Mouse (Mus musculus) kidney, embryonic 15.5 days (tissue): Measurements from ENCODE around the gene Gjd3. TPM values are rescaled to one million over a fixed set of nuclear protein-coding genes. Genes with fewer than 3 reads are reported as not detected.
A peak's percentile ranks its signal among the peaks of the same experiment; 100 is the strongest.

Experiments
- ATAC-seq: fragments of 200-750 bp; cut with Nextera tagmentation; replicated peaks from 2 replicates; pipeline ENCODE4 v1.8.0; 2017; ENCODE audit warnings: moderate TSS enrichment; ENCODE audit not compliant: low FRiP score
- H3K27ac ChIP-seq: fragments of 300-500 bp; sonication (generic); 2 replicates; pipeline ENCODE4 v1.5.1; 2015; ENCODE audit warnings: mild to moderate bottlenecking, inconsistent platforms
- H3K27me3 ChIP-seq: fragments of 300-500 bp; sonication (generic); 2 replicates; pipeline ENCODE4 v1.6.1; 2015; ENCODE audit warnings: inconsistent platforms
- H3K36me3 ChIP-seq: fragments of 300-500 bp; sonication (generic); 2 replicates; pipeline ENCODE4 v1.6.1; 2015; ENCODE audit warnings: inconsistent platforms
- H3K4me1 ChIP-seq: fragments of 300-500 bp; sonication (generic); 2 replicates; pipeline ENCODE4 v1.6.1; 2015; ENCODE audit warnings: inconsistent platforms
- H3K4me2 ChIP-seq: fragments of 300-500 bp; sonication (generic); 2 replicates; pipeline ENCODE4 v1.6.1; 2015; ENCODE audit warnings: moderate library complexity, mild to moderate bottlenecking, inconsistent platforms
- H3K4me3 ChIP-seq: fragments of 300-500 bp; sonication (generic); replicated peaks from 2 replicates; pipeline ENCODE4 v1.5.1; 2015; ENCODE audit warnings: mild to moderate bottlenecking, inconsistent platforms
- H3K9ac ChIP-seq: fragments of 300-500 bp; sonication (generic); 2 replicates; pipeline ENCODE4 v1.6.1; 2015; ENCODE audit warnings: mild to moderate bottlenecking, inconsistent platforms
- H3K9me3 ChIP-seq: fragments of 300-500 bp; sonication (generic); replicated peaks from 2 replicates; pipeline ENCODE4 v1.6.1; 2016; ENCODE audit warnings: inconsistent platforms
- WGBS: fragments of 180-500 bp; shearing (Covaris S2); methylation state at CpG from one replicate; pipeline ENCODE4 v1.1.7; 2015; ENCODE audit warnings: mixed read lengths; 5-methylcytosine and 5-hydroxymethylcytosine counted together
- polyA plus RNA-seq: library from polyadenylated mRNA; unstranded; fragments of >200 nt; fragmentation: Nextera tagmentation; extraction: Ambion mirVana; gene quantifications from 2 replicates; pipeline ENCODE4 v1.2.1, GENCODE M21; 2015

Gene Gjd3
- polyA plus RNA-seq, 1 experiment from 2014 or later, result 0.51 TPM

- H3K36me3 ChIP-seq, result no peaks in the 10 kb centered on the region
- no peak for ATAC-seq
- peak overlapping the region; percentile 53 for H3K9ac ChIP-seq
- H3K4me2 ChIP-seq, result peak overlapping the region; percentile 86
- peak overlapping the region; percentile 75 for H3K4me3 ChIP-seq
- H3K4me1 ChIP-seq, result peaks cover 94% of the 10 kb centered on the region
- WGBS, result 1% methylated on average over 12 of the region's 12 CpGs
- H3K27ac ChIP-seq, result peak overlapping the region; percentile 98
- H3K9me3 ChIP-seq, result no peaks in the 10 kb centered on the region
- no peaks in the 10 kb centered on the region for H3K27me3 ChIP-seq
Measured at GRCm38 (mm10) chr11:98941341-98941825, 41.4 kb downstream of the Gjd3 start.

DNA sequence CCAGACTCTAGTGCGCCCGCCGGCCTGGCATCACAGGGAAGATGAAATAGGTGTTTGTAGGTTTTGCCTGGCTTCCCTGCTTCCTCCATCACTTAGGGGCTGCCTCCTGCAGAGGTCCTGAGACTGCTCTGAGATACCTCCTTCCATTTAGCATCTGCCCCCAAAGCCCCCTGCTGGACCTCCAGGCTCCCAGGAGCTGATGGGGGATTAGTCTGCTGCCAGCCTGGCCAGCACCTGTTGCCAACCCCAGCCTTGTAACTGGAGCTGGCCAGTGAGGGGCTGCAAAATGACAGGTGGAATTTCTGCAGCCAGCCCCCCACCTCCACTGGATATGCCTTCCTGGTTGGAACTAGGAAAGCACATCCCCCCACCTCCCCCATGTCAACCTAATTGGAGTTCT lies 42.0 kb downstream of the Gjd3 start:
- H3K36me3 ChIP-seq, result no peaks in the 10 kb centered on the region
- no peak for ATAC-seq
- H3K4me1 ChIP-seq, result peaks cover 95% of the 10 kb centered on the region
- peak overlapping the region; percentile 75 for H3K4me3 ChIP-seq
- H3K27ac ChIP-seq, result peak overlapping the region; percentile 98
- H3K27me3 ChIP-seq, result no peaks in the 10 kb centered on the region
- no peaks in the 10 kb centered on the region for H3K9me3 ChIP-seq
- WGBS, result 29% methylated on average over 3 of the region's 3 CpGs
- H3K4me2 ChIP-seq, result peak overlapping the region; percentile 86
- H3K9ac ChIP-seq, result peak overlapping the region; percentile 53

DNA sequence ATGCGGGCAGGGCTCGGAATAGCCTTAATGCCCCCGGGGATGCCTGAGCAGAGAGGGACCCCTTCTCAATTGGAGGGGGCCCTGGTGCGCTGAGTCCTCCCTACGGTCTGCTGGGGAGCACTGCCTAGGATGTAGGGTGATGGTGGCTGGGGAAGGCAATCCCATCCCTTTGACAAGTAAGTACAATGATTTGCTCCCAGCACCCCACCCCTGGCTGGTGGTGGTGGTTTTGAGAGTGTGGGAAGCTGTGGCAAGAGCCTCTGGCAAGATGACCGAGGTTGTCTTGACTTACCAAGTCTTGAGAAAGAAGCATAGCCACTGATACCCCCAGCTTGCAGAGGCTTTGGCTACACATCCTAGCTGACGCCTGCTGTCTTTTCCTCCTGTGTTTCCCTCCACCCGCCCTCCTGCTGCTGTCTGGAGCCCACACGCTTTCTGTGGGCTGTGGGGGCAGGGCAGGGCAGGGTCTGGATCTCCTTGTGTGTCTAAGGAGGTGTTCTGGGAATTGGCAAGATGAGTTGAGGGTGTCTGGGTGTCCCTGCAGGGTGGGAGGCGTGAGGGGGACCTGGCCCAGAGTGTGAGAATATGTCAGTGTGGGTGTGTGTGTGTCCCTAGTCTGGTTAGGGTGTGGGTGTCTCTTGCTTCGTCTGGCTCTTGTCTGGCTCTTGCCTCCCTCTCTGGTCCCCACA lies 42.7 kb downstream of the Gjd3 start:
- peak overlapping the region; percentile 75; the same call in 1 of the 2 replicates for H3K9ac ChIP-seq
- H3K27ac ChIP-seq, result peak overlapping the region; percentile 98
- H3K9me3 ChIP-seq, result no peaks in the 10 kb centered on the region
- no peaks in the 10 kb centered on the region for H3K36me3 ChIP-seq
- no peak for ATAC-seq
- H3K4me1 ChIP-seq, result peaks cover 94% of the 10 kb centered on the region
- peak overlapping the region; percentile 86 for H3K4me2 ChIP-seq
- 45% methylated on average over 11 of the region's 11 CpGs for WGBS
- peak overlapping the region; percentile 75 for H3K4me3 ChIP-seq
- H3K27me3 ChIP-seq, result no peaks in the 10 kb centered on the region

DNA sequence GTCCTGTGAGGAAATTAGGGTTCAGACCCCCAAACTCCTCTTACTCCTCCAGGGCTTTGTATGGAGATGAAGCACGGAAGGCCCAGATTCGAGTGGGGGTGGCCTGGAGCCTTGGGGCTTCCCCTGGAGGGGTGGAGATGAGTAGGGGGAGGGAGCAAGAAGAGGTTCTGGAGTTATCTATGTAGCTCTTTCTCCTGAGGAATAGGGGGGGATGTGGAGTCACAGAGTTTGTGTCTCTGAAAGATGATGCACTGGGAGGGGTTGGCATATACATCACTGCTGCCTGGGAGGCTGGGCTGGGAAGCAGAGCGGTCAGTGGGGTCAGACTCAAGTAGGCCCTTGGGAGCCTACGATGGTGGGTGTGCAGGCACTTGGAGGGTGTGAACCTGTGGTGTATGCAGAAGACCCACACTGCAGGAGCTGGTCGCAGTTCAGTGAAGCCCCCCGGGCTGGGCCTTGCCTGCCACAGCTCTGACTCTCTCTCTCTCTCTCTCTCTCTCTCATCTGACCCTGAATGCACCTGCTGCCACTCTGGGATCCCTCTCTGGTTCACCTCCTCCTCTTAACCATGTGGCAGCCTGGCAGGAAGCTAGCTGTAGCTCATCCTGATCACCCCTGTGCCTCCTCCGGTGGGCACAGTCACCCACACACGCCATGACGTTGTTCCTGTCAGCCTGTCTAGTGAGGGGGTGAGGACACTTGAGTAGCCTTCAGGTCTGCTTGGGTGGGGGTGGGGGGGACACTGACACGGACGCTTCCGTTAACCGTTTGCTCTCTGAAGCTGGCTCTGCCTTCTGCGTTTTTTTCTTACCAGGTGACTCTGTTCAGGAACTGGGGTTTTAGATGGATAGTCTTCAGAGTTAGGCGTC lies 43.5 kb downstream of the Gjd3 start:
- Histone ChIP-seq H3K4me1 (peaks cover 93% of the 10 kb centered on the region), H3K36me3 (no peaks in the 10 kb centered on the region), H3K9ac (peak overlapping the region; percentile 75), H3K9me3 (no peaks in the 10 kb centered on the region), H3K4me3 (peak overlapping the region; percentile 75), H3K4me2 (peak overlapping the region; percentile 86), H3K27me3 (no peaks in the 10 kb centered on the region), H3K27ac (peak overlapping the region; percentile 98)
- WGBS, result 23% methylated on average over 15 of the region's 15 CpGs
- no peak for ATAC-seq

GRCm38 (mm10) chr11:98938701-98939083 lies 44.1 kb downstream of the Gjd3 start:
- peaks cover 91% of the 10 kb centered on the region for H3K4me1 ChIP-seq
- WGBS, result 37% methylated on average over 7 of the region's 7 CpGs
- H3K27ac ChIP-seq, result peak overlapping the region; percentile 96
- peak overlapping the region; percentile 75 for H3K9ac ChIP-seq
- peak overlapping the region; percentile 86 for H3K4me2 ChIP-seq
- peak overlapping the region; percentile 75 for H3K4me3 ChIP-seq
- no peaks in the 10 kb centered on the region for H3K9me3 ChIP-seq
- ATAC-seq, result no peak
- no peaks in the 10 kb centered on the region for H3K27me3 ChIP-seq
- no peaks in the 10 kb centered on the region for H3K36me3 ChIP-seq

DNA sequence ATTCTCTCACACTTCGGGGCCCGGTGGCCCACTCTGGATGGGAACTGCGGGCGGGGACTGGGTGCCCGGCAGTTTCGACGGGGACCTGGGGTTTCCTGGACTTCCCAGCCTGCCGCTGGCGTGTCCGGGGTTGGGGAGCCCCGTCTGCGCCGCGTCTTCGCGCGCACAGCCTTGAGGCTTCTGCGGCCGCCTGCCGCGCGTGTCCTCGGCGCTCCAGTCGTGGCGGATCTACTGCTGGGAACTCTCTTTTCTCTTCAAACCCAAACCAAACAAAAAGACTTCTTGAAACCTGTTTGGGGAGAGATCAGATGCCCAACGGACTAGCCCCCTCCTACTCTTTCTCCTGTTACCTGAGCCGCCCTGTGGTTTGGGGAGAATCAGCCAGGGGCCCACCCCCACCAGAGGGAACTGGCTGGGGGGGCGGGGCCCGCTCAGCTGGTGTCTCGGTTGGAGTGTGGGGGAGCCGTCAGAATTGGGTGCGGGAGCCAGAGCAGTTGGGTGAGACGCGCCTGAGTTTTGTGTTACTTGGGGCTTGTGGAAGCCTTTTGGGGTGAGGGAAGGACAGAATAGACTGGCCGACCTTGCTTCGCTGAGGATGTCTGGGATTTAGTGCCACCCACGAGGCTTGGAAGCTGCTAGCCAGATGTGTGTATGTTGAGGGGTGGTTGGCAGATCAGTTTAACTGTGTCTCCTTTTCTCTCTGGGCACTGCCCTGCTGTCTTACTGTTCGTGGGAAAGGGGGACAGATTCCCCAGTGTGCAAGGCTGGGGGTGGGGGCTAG lies 44.7 kb downstream of the Gjd3 start:
- Histone ChIP-seq H3K27me3 (no peaks in the 10 kb centered on the region), H3K9me3 (no peaks in the 10 kb centered on the region), H3K4me3 (peak overlapping the region; percentile 75), H3K4me1 (peaks cover 91% of the 10 kb centered on the region), H3K9ac (peak overlapping the region; percentile 75), H3K27ac (peak overlapping the region; percentile 96), H3K4me2 (peak overlapping the region; percentile 86), H3K36me3 (no peaks in the 10 kb centered on the region)
- WGBS, result under 1% methylated on average over 39 of the region's 39 CpGs
- ATAC-seq, result peak; percentile 1; the same call in 1 of the 2 replicates

DNA sequence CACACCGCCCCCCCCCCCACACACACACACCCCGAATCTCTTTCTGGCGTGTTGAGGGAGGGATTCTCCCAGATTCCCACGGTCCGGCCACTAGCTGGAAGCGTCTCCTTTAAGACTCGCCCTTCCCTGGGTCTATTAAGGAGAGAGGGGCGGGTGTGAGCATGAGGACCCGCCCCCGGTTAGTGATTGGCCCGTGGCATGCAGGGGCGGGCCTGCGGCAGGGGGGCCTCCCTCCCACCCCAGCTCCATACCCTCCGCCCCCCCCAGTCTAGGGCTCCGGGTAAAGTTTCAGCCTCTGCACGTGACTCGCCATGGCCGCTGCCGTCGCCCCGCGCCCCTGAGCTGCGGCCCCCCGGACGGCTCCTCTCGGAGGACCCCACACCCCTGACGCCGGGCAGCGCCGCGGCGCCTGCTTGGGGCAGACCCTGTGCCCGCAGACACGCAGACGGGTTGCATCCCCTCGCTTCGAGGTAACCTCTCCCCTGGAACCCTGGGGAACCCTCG lies 45.4 kb downstream of the Gjd3 start:
- Histone ChIP-seq H3K4me2 (peak overlapping the region; percentile 86), H3K4me1 (peaks cover 91% of the 10 kb centered on the region), H3K36me3 (no peaks in the 10 kb centered on the region), H3K27ac (peak overlapping the region; percentile 96), H3K9ac (peak overlapping the region; percentile 75), H3K27me3 (no peaks in the 10 kb centered on the region), H3K4me3 (peak overlapping the region; percentile 75), H3K9me3 (no peaks in the 10 kb centered on the region)
- 1% methylated on average over 38 of the region's 38 CpGs for WGBS
- peak; percentile 87 for ATAC-seq

DNA sequence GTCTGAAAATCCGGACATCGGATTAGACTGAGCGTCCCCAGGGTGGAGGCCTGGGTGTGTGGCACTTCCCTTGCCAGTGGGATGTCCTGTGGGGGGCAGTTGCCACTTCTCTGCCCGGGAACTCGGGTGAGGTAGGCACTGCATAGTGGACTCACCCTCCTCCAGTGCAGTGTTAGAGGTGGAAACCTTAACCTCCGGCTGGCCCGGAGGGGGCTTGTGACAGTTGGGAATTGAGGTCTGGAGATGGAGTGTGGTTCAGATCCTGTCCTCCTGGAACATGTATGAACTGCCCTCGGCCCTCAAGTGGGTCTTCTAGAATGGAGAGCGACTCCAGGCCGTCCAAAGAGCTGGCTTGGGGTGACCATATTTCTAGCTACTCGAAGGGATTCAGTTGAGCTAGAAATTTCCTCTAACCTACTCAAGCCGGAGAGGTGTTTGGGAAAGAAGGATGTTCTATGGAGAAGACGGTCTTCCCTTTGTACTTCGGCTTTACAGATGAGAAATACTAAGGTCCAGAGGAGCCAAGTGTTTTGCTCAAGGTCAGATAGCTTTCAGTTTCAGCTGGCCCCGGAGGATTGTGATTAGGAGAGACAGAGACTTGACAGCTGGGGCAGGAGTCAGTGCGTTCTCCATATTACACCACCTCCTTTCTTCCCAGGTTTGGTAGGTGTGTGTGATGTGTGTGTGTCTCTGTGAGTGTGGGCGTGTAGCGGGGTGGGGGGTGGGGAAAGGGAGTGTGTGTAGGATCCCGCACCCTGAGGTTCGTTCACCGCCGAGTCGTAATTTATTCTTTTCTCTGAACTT lies 46.0 kb downstream of the Gjd3 start:
- Histone ChIP-seq H3K27me3 (no peaks in the 10 kb centered on the region), H3K9me3 (no peaks in the 10 kb centered on the region), H3K4me2 (peak overlapping the region; percentile 86), H3K9ac (peak overlapping the region; percentile 50), H3K4me1 (peaks cover 91% of the 10 kb centered on the region), H3K27ac (peak overlapping the region; percentile 96), H3K36me3 (no peaks in the 10 kb centered on the region), H3K4me3 (peak overlapping the region; percentile 75)
- ATAC-seq, result 0 out of 2 replicates have a peak, but pooled peaks have one; percentile 13
- 2% methylated on average over 23 of the region's 23 CpGs for WGBS

DNA sequence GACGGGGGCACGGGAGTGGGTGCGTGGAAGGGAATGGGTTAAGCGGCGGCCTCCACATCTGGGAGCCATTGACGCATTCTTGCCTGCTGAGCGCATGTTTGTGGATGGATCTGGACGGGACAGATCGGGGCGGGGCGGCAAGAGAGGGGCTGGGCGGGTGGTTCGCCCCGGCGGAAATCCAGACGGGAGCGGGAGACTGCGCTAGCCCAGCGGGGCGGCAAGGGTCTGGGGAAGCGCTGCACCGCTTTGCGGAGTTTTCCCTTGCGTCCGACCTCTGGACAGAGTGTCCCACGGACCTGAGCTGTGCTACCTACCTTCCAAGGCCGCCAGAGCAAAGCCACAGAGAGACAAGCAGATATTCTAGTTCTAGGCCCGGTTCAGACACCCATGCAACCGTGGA lies 46.6 kb downstream of the Gjd3 start:
- H3K4me3 ChIP-seq, result peak overlapping the region; percentile 75
- peak overlapping the region; percentile 96 for H3K27ac ChIP-seq
- peaks cover 91% of the 10 kb centered on the region for H3K4me1 ChIP-seq
- peak overlapping the region; percentile 50 for H3K9ac ChIP-seq
- 1% methylated on average over 29 of the region's 29 CpGs for WGBS
- H3K27me3 ChIP-seq, result no peaks in the 10 kb centered on the region
- H3K9me3 ChIP-seq, result no peaks in the 10 kb centered on the region
- no peaks in the 10 kb centered on the region for H3K36me3 ChIP-seq
- peak overlapping the region; percentile 86 for H3K4me2 ChIP-seq
- 0 out of 2 replicates have a peak, but pooled peaks have one; percentile 13 for ATAC-seq

- Histone ChIP-seq H3K9ac (no peak overlapping the region), H3K4me3 (no peak overlapping the region), H3K4me2 (no peak overlapping the region), H3K9me3 (no peaks in the 10 kb centered on the region), H3K36me3 (no peaks in the 10 kb centered on the region), H3K27ac (0 out of 2 replicates have a peak overlapping the region, but pooled peaks have one; percentile 6), H3K27me3 (no peaks in the 10 kb centered on the region), H3K4me1 (peaks cover 91% of the 10 kb centered on the region)
- WGBS, result 83% methylated on average over 3 of the region's 3 CpGs
- ATAC-seq, result no peak
Measured at GRCm38 (mm10) chr11:98935123-98935522, 47.7 kb downstream of the Gjd3 start.

GRCm38 (mm10) chr11:98934367-98934766 lies 48.4 kb downstream of the Gjd3 start:
- 84% methylated on average over 3 of the region's 3 CpGs for WGBS
- Histone ChIP-seq H3K9me3 (no peaks in the 10 kb centered on the region), H3K9ac (no peak overlapping the region), H3K4me2 (no peak overlapping the region), H3K4me3 (no peak overlapping the region), H3K36me3 (no peaks in the 10 kb centered on the region), H3K27me3 (no peaks in the 10 kb centered on the region), H3K27ac (no peak overlapping the region), H3K4me1 (peaks cover 91% of the 10 kb centered on the region)
- no peak for ATAC-seq
